Mouse (Mus musculus) Patski (cell line): ENCODE data around the gene Ksr1. TPM values are rescaled to one million over a fixed set of nuclear protein-coding genes. Genes with fewer than 3 reads are reported as not detected.
"Not testable (repeated sequence)": the region's sequence is repeated elsewhere in the genome, so short reads cannot be mapped to it uniquely, and the experiment has no call there.

ENCODE experiments used
- ATAC-seq: fragments of 100-300 bp; one replicate; pipeline ENCODE4 v1.8.0; 2021
- CTCF ChIA-PET: fragments of 350-600 bp; sonication (Branson Sonifier 250); formaldehyde crosslinking; loops from one replicate; lab custom pipeline; 2022; ENCODE audit warnings: inconsistent platforms; lab: Charles Lee
- POLR2A ChIA-PET: fragments of 350-600 bp; sonication (Branson Sonifier 250); formaldehyde crosslinking; loops from one replicate; lab custom pipeline; 2022; ENCODE audit warnings: antibody characterized with exemption, inconsistent platforms; lab: Charles Lee
- DNase-seq: peaks from one replicate; pipeline ENCODE4 v3.0.0-alpha.2; 2011; ENCODE audit warnings: low read depth, low spot score
- H3K27me3 ChIP-seq: fragments of 371-371 bp; one replicate; pipeline ENCODE4 v1.5.1; 2021
- CTCF ChIP-seq: fragments of 100-300 bp; IDR thresholded peaks from one replicate; pipeline ENCODE4 v1.5.1; 2021
- in situ Hi-C: fragments of 300-500 bp; cut with MboI; formaldehyde crosslinking; loops from 3 replicates; pipeline ENCODE4 v1.11.1; 2018; ENCODE audit warnings: low pct_unique_long_range_greater_than_20kb, mixed read lengths
- polyA plus RNA-seq: library from polyadenylated mRNA; unstranded; gene quantifications from one replicate; pipeline ENCODE4 v1.2.3, GENCODE M21; 2021

Ksr1 gene
- polyA plus RNA-seq, 1 experiment from 2014 or later = 10.0 TPM

DNA sequence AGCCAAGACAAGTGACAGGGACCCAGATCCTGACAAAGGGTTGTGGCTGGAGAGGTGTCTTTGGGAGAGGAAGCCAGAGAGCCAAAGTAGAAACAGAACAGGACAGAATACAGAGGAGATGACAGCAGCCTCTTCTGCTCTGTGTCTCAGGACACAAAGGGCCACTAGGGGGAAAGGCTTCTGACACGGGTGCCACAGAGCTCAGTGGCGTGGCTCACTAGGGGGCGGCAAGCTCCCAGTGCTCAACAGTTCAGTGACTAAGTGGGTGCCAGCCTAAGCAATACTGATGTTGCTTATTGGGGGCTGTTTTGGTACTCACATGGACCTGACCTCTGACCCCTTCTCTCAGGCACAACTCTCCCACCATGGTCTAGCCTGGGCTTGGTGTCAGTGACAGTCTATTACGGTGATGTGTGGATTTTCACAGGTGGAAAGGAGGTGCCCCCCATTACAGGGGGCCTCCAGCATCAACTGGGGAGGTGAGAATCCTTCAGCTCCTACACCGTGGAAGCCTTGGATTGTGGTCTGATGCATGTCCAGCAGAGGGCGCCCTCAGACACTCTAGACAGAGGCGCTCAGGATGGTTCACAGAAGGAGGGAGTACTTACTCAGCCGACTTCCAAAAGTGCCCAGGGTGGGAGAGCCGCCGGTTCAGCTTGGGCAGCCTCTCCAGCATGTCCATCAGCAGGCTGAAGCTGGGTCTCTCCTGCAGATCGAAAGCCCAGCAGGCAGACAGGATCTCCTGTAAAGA, 127.1 kb downstream of the Ksr1 start:
- ATAC-seq (no peak), DNase-seq (no peak)
- ChIA-PET POLR2A (no interaction called here), CTCF (interaction anchor here (0.9 to 2.5 kb wide), 12 partner anchors 10 to 278 kb away, joined by 3 to 15 read pairs (median 4); no protein-coding TSS in a partner anchor)
- H3K27me3 ChIP-seq = no peaks in the 10 kb centered on the region
- in situ Hi-C loops = no loop called here
- TF ChIP-seq CTCF = peak; percentile 68

DNA sequence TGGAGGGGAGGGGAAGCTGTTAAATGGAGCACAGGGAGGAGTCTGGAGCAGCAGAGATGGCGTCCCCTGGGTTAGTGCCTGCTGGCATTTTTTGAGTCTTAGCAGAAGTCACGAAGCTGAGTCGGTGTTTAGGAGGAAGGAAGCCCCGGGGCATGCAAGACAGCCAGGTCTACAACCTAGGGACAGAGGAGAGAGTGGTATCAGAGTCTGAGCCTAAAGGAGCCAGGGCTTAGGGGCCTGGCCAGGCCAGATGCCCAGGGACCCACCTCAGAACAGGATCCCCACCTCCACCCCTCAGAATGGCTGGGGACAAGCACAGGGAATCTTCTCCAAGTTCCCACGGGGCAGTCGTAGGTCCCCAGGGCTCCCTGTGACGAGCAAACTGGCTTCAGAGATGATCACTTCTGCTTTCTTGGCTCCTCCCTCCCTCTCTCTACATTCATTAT, 129.0 kb downstream of the Ksr1 start:
- ChIA-PET CTCF (interaction anchor here (1.3 kb wide), 1 partner anchor 13 kb away, joined by 4 read pairs; no protein-coding TSS in a partner anchor), POLR2A (no interaction called here)
- ATAC-seq = no peak
- H3K27me3 ChIP-seq = no peaks in the 10 kb centered on the region
- no peak for TF ChIP-seq CTCF
- no peak for DNase-seq
- in situ Hi-C loops = no loop called here

GRCm38 (mm10) chr11:79016236-79016635, 130.0 kb downstream of the Ksr1 start:
- POLR2A ChIA-PET = no interaction called here
- no peak for ATAC-seq

GRCm38 (mm10) chr11:79015660-79016215, 130.5 kb downstream of the Ksr1 start:
- in situ Hi-C loops = no loop called here
- CTCF ChIA-PET = no interaction called here
- ATAC-seq (no peak), DNase-seq (no peak)
- POLR2A ChIA-PET = no interaction called here
- no peak for TF ChIP-seq CTCF
- H3K27me3 ChIP-seq = no peaks in the 10 kb centered on the region

More at GRCm38 (mm10) chr11:79016236-79016635, 130.0 kb downstream of the Ksr1 start:
- no peak for TF ChIP-seq CTCF
- no peaks in the 10 kb centered on the region for H3K27me3 ChIP-seq
- CTCF ChIA-PET = no interaction called here
- no peak for DNase-seq
- in situ Hi-C loops = no loop called here

DNA sequence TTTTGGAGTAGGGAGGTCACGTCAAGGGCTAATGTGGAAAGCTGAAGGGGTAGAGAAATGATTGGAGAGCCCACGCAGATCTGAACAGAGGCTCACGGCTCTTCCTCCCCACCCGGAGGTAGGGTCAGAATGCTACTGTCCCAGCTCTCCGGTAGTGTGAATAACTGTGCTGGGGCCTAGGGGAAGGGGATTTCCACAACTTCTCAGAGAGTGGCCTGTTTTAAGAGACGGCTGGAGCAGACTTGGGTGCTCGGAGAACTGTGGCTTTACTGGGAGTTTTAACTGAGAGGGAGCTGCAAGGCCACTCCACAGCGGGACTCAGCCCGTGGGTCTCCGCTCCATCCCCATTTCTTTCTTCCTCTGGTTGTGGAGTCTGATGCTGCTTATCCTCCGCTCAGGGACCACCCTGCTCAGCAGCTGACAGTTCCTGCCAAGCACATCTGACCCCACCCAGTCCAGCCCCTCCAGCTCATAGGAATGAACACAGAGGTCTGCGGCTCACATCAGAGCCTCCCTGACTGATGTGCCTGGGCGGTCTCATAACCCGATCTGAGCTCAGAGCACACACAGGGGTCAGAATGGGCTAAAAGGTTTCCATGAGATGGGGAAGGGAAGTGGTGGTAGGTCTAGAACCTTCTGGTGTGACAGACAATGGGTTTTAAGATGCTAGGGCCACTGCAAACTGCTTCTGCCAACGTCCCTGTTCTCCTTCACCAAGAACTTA, 131.4 kb downstream of the Ksr1 start:
- no peak for TF ChIP-seq CTCF
- no peak for DNase-seq
- ATAC-seq = no peak
- ChIA-PET CTCF (no interaction called here), POLR2A (no interaction called here)
- in situ Hi-C loops = no loop called here
- no peaks in the 10 kb centered on the region for H3K27me3 ChIP-seq

DNA sequence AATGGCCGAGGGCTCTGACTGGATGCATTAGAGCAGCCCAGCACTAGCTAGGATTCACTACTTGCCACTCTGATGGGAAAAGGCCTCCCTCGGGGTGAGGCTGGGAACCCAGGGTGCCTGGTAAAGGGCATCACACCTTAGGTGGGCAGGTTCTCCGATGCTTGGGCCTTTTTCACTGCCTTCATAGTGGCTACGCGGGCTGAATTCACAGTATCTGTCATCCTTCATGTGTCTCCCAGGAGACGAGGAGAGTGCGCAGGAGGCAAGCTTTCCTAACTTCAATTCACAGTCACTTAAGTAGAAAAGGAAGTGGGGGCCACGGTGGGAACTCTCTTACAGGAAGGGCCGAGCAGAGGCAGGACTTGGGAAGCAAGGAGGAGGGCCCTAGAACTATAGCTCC, 132.4 kb downstream of the Ksr1 start:
- no peak for ATAC-seq
- in situ Hi-C loops = no loop called here
- no peak for TF ChIP-seq CTCF
- H3K27me3 ChIP-seq = no peaks in the 10 kb centered on the region
- CTCF ChIA-PET = no interaction called here
- POLR2A ChIA-PET = no interaction called here
- DNase-seq = no peak

DNA sequence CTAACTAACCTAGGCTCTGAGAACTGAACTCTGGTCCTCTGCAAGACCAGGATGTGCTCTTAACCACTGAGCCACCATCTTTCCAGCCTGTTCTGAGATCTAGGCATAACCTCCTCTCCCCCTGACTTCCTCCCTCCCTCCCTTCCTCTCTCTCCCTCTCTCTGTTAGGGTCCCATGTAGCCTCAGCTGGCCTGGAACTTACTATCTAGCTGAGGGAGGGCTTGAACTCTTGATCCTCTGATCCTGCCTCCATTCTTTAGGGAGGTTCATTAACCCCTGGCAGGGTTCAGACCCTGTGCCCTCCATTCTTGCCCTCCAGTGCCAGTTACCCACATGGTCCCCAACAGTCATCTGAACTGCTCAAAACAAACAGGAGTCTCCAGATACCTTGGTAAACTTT, 133.2 kb downstream of the Ksr1 start:
- DNase-seq (no peak), ATAC-seq (no peak)
- H3K27me3 ChIP-seq = no peaks in the 10 kb centered on the region
- no peak for TF ChIP-seq CTCF
- in situ Hi-C loops = no loop called here
- POLR2A ChIA-PET = no interaction called here
- CTCF ChIA-PET = no interaction called here

- in situ Hi-C loops = no loop called here
- DNase-seq (no peak), ATAC-seq (no peak)
- CTCF ChIA-PET = no interaction called here
- H3K27me3 ChIP-seq = no peaks in the 10 kb centered on the region
- TF ChIP-seq CTCF = no peak
- POLR2A ChIA-PET = interaction anchor here (0.7 kb wide), 1 partner anchor 197 kb away, joined by 3 read pairs; no protein-coding TSS in a partner anchor
These were observed 133.7 kb downstream of the Ksr1 start for GRCm38 (mm10) chr11:79012529-79012928.

DNA sequence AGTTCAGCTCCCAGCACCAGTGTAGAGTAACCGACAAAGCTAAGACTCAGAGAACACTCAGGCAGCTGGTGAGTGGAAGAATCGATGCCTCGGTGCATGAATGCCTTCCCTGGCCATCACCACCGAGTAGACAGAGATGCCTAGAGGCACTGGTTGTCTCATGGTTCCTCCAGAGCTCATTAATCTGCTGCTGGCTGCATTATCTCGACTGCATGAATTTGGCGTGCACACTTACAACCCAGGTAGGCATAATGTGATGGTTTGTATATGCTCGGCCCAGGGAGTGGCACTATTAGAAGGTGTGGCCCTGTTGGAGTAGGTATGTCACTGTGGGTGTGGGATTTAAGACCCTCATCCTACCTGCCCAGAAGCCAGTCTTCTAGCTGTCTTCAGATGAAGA, 137.3 kb downstream of the Ksr1 start:
- DNase-seq = no peak

GRCm38 (mm10) chr11:79008007-79008775, 138.0 kb downstream of the Ksr1 start:
- no peak for TF ChIP-seq CTCF
- H3K27me3 ChIP-seq = no peaks in the 10 kb centered on the region
- ChIA-PET CTCF (no interaction called here), POLR2A (no interaction called here)
- in situ Hi-C loops = no loop called here
- DNase-seq (no peak), ATAC-seq (no peak)

More for the DNA sequence above, 137.3 kb downstream of the Ksr1 start:
- in situ Hi-C loops = no loop called here
- ATAC-seq = no peak
- TF ChIP-seq CTCF = no peak
- H3K27me3 ChIP-seq = no peaks in the 10 kb centered on the region
- POLR2A ChIA-PET = no interaction called here
- CTCF ChIA-PET = no interaction called here

DNA sequence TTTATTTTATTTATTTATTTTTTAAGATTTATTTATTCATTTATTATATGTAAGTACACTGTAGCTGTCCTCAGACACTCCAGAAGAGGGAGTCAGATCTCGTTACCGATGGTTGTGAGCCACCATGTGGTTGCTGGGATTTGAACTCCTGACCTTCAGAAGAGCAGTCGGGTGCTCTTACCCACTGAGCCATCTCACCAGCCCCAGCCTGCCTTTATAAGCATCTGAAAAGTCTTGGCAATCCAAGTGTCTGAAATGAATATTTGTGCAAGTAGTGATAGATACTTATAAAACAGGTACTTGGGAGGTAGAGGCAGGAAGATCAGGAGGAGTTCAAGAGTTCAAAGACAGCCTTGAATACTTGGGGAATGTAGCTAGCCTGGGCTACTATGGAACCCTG, 138.9 kb downstream of the Ksr1 start:
- CTCF ChIA-PET, in situ Hi-C loops, H3K27me3 ChIP-seq, POLR2A ChIA-PET, DNase-seq, ATAC-seq: not testable (repeated sequence)
